7 mouse cellular contexts compared by ENCODE assay signal in genomic region chr10:36791771-36792170, GRCm38 (mm10).
DNase-seq lines count a peak whose midpoint lies in the region; ATAC-seq and TF ChIP-seq lines count a peak whose summit lies in the region.

No protein-coding gene starts in this region.

- CTCF ChIA-PET in Patski (lab: Charles Lee), result no interaction called here

- 33% methylated on average over 2 of the region's 2 CpGs for WGBS in embryonic facial prominence, embryonic 11.5 days
- WGBS in midbrain, embryonic 16.5 days, result 44% methylated on average over 2 of the region's 2 CpGs

- peaks cover 3% of the 10 kb centered on the region for H3K27me3 ChIP-seq in Patski
- H3K27me3 ChIP-seq in embryonic facial prominence, embryonic 11.5 days (ENCODE audit: control insufficient read depth, insufficient read depth, low read length), result no peaks in the 10 kb centered on the region
- no peaks in the 10 kb centered on the region for H3K27me3 ChIP-seq in midbrain, embryonic 16.5 days (ENCODE audit: control insufficient read depth, insufficient read depth, low read depth, low read length)

- no peaks in the 10 kb centered on the region for H3K36me3 ChIP-seq in embryonic facial prominence, embryonic 11.5 days (replicated peaks; ENCODE audit: control insufficient read depth, insufficient read depth, low read depth, low read length)
- no peaks in the 10 kb centered on the region for H3K36me3 ChIP-seq in midbrain, embryonic 16.5 days (ENCODE audit: control insufficient read depth, insufficient read depth, low read length)

- POLR2A ChIA-PET in Patski (lab: Charles Lee), result no interaction called here

- no peak overlapping the region for H3K27ac ChIP-seq in embryonic facial prominence, embryonic 11.5 days (replicated peaks; ENCODE audit: low read depth, low read length)
- no peak overlapping the region for H3K27ac ChIP-seq in midbrain, embryonic 16.5 days (ENCODE audit: low read length)

- no peak overlapping the region for H3K4me3 ChIP-seq in embryonic facial prominence, embryonic 11.5 days (ENCODE audit: low read depth, low read length)
- H3K4me3 ChIP-seq in midbrain, embryonic 16.5 days (ENCODE audit: low read depth, low read length), result no peak overlapping the region

- no peaks in the 10 kb centered on the region for H3K4me1 ChIP-seq in embryonic facial prominence, embryonic 11.5 days (ENCODE audit: control insufficient read depth, insufficient read depth, low read length)
- no peaks in the 10 kb centered on the region for H3K4me1 ChIP-seq in midbrain, embryonic 16.5 days (ENCODE audit: control insufficient read depth, insufficient read depth, low read length)

- peak; percentile 76 for ATAC-seq in Patski
- no peak for ATAC-seq in embryonic facial prominence, embryonic 11.5 days (replicated peaks; ENCODE audit: insufficient number of reproducible peaks, low FRiP score, low TSS enrichment, low read depth)
- peak; percentile 81; the same call in 1 of the 2 replicates for ATAC-seq in midbrain, embryonic 16.5 days
- ATAC-seq in erythroid progenitor cell, adult 5-6 weeks (replicated peaks; ENCODE audit: low FRiP score, poor library complexity, severe bottlenecking), result no peak

- H3K4me2 ChIP-seq in embryonic facial prominence, embryonic 11.5 days (ENCODE audit: low read depth, low read length), result no peak overlapping the region
- no peak overlapping the region for H3K4me2 ChIP-seq in midbrain, embryonic 16.5 days (ENCODE audit: low read length)

- peak; percentile 46 for TF ChIP-seq CTCF in Patski (IDR thresholded peaks at IDR 0.05)

- in situ Hi-C loops in Patski (cut with MboI; ENCODE audit: low pct_unique_long_range_greater_than_20kb), result no loop called here

- no peaks in the 10 kb centered on the region for H3K9me3 ChIP-seq in embryonic facial prominence, embryonic 11.5 days (replicated peaks; ENCODE audit: control insufficient read depth, low read length)
- no peaks in the 10 kb centered on the region for H3K9me3 ChIP-seq in midbrain, embryonic 16.5 days (replicated peaks; ENCODE audit: control insufficient read depth, low read length, poor library complexity, severe bottlenecking)

- H3K9ac ChIP-seq in embryonic facial prominence, embryonic 11.5 days (replicated peaks; ENCODE audit: low read length), result no peak overlapping the region
- no peak overlapping the region for H3K9ac ChIP-seq in midbrain, embryonic 16.5 days (ENCODE audit: low read depth, low read length)

- peak; percentile 27 for DNase-seq in layer of hippocampus, adult 9-10 months (ENCODE audit: low spot score)
- DNase-seq in layer of hippocampus, adult 9-11 months, result no peak
- peak; percentile 19 for DNase-seq in Patski (ENCODE audit: low read depth, low spot score)
- peak; percentile 57 for DNase-seq in embryonic facial prominence, embryonic 11.5 days (ENCODE audit: low spot score)
- no peak for DNase-seq in ovary, postnatal 10 days (ENCODE audit: low spot score)

Comparison
In these comparisons a context has a peak if more than half of its experiments do, and no peak if none do; other contexts are left out.
1. DNase-seq: peak in layer of hippocampus, adult 9-10 months (single experiment), Patski (single experiment) and embryonic facial prominence, embryonic 11.5 days (single experiment); none in layer of hippocampus, adult 9-11 months (single experiment) and ovary, postnatal 10 days (single experiment).
2. ATAC-seq: peak in Patski (single experiment) and midbrain, embryonic 16.5 days (single experiment); none in embryonic facial prominence, embryonic 11.5 days (single experiment) and erythroid progenitor cell, adult 5-6 weeks (single experiment).